Mouse (Mus musculus) forebrain, embryonic 10.5 days (tissue): ENCODE data around the gene Klra1. TPM values are rescaled to one million over a fixed set of nuclear protein-coding genes. Genes with fewer than 3 reads are reported as not detected.
"Not testable (repeated sequence)": the region's sequence is repeated elsewhere in the genome, so short reads cannot be mapped to it uniquely, and the experiment has no call there.

ENCODE experiments used
- DNase-seq: peaks from one replicate; pipeline ENCODE4 v3.0.0-alpha.2; 2017; ENCODE audit warnings: low spot score; ENCODE audit errors: extremely low spot score
- H3K27ac ChIP-seq: fragments of 300-500 bp; sonication (generic); 2 replicates; pipeline ENCODE4 v1.5.1; 2016; ENCODE audit warnings: mild to moderate bottlenecking
- H3K27me3 ChIP-seq: fragments of 300-500 bp; sonication (generic); 2 replicates; pipeline ENCODE4 v1.6.1; 2016; ENCODE audit warnings: mild to moderate bottlenecking; ENCODE audit not compliant: poor library complexity, severe bottlenecking
- H3K36me3 ChIP-seq: fragments of 300-500 bp; sonication (generic); replicated peaks from 2 replicates; pipeline ENCODE4 v1.6.1; 2016; ENCODE audit warnings: mild to moderate bottlenecking, moderate library complexity
- H3K4me1 ChIP-seq: fragments of 300-500 bp; sonication (generic); 2 replicates; pipeline ENCODE4 v1.6.1; 2016
- H3K4me3 ChIP-seq: fragments of 300-500 bp; sonication (generic); 2 replicates; pipeline ENCODE4 v1.5.1; 2016; ENCODE audit warnings: mild to moderate bottlenecking, moderate library complexity
- H3K9me3 ChIP-seq: fragments of 300-500 bp; sonication (generic); 2 replicates; pipeline ENCODE4 v1.6.1; 2016; ENCODE audit warnings: mild to moderate bottlenecking, moderate library complexity
- WGBS: fragments of 180-500 bp; shearing (Covaris S2); methylation state at CpG from one replicate; pipeline ENCODE4 v1.1.7; 2016; 5-methylcytosine and 5-hydroxymethylcytosine counted together
- polyA plus RNA-seq: library from polyadenylated mRNA; unstranded; fragments of >200 nt; fragmentation: Nextera tagmentation; extraction: Ambion mirVana; gene quantifications from 2 replicates; pipeline ENCODE4 v1.2.1, GENCODE M21; 2016

Gene Klra1
- polyA plus RNA-seq, result not detected in 2 replicates

DNA sequence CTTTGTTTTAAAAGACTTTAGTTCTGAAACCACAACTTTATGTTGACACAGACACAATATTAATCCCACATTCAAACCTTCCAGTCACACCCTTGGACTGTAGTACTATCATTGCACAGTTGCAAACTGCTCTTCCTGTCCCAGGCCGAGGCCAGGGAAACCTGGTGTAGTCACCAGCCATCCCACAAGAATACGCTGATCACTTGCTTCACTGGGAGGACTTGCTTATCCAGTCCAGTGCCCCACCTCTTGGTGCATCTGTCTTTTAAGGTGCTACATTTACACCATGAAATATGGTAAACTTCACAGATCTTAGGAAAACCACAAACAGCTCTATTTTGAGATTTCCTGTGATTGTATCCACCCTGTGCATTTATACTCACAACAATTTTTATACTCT lies at the start of gene Klra1:
Klra1 (minus strand) TSS at position 125 of the 400 bp plus-strand sequence.
- DNase-seq, result no peak
- WGBS, result 88% methylated on average over 2 of the region's 2 CpGs
- Histone ChIP-seq H3K27ac (no peak within 1 kb of the TSS), H3K4me1 (no peaks in the 10 kb centered on the region), H3K36me3 (no peaks in the 10 kb centered on the region), H3K9me3 (peaks cover 15% of the 10 kb centered on the region), H3K4me3 (no peak within 1 kb of the TSS), H3K27me3 (no peaks in the 10 kb centered on the region)

DNA sequence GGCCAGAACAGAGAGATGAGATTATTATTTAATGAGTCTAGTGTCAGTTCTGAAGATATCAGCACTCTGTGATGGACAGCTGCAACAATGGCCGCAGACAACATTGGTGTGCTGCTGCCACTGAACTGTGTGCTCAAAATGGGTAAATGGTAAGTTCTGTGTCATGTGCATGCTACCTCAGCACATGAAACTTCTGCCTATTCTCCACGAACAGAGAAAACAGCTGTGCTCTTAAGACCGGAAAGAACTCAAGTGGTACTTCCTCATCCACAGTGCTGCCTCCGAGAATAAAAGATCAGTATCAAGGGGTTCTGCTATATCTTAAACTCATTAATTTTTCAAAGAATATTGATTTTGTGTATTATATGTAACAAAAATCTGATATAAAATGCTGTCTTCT lies 42.8 kb upstream of the Klra1 start:
- 87% methylated on average over 4 of the region's 4 CpGs for WGBS
- Histone ChIP-seq H3K9me3 (peaks cover 24% of the 10 kb centered on the region), H3K36me3 (no peaks in the 10 kb centered on the region), H3K27me3 (no peaks in the 10 kb centered on the region), H3K4me3 (no peak overlapping the region), H3K27ac (no peak overlapping the region), H3K4me1 (no peaks in the 10 kb centered on the region)
- no peak for DNase-seq

DNA sequence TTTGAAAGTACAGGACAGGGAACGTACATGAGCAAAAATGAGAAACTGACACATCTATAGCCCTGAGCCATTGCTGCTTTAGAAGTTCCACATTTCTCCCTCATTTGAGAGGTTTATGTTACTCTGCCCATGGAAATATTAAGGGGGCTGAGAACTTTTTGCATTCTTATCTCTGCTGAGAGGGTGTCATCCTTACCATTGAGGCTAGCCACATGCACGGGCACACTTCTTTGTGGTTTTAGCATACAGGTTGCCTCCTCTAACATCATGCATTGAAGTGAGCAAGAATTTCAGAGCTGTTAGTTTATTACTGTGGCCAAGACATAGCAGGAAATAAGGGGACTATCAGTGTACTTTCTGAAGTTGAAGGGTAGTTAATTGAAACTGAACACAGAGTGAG lies 32.5 kb upstream of the Klra1 start:
- peaks cover 48% of the 10 kb centered on the region for H3K9me3 ChIP-seq
- H3K27ac ChIP-seq, result no peak overlapping the region
- no peak overlapping the region for H3K4me3 ChIP-seq
- 90% methylated on average over 2 of the region's 2 CpGs for WGBS
- H3K27me3 ChIP-seq, result no peaks in the 10 kb centered on the region
- no peaks in the 10 kb centered on the region for H3K4me1 ChIP-seq
- DNase-seq, result no peak
- H3K36me3 ChIP-seq, result no peaks in the 10 kb centered on the region

DNA sequence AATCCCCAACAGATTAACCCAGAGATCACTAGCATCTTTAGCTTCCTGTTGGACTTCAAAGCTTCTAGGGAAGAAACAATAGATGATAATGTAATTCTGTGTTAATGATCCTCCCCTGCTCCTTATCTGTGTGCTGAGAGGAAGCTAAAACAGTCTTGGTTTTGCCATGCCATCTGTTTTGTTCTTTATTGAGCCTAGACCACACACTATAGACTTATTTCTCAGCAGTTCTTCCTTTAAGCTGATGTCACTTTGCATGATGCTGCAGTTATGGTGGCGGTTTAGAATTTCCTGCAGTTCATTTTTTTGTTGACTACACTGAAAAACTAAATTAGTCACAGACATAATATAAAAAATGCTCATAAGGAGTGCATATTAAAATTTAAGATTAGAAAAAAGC lies 18.2 kb upstream of the Klra1 start:
- Histone ChIP-seq H3K4me1 (no peaks in the 10 kb centered on the region), H3K27me3 (no peaks in the 10 kb centered on the region), H3K4me3 (no peak overlapping the region), H3K36me3 (no peaks in the 10 kb centered on the region), H3K27ac (no peak overlapping the region), H3K9me3 (peaks cover 38% of the 10 kb centered on the region)
- WGBS, result 78% methylated on average over 1 of the region's 1 CpGs
- no peak for DNase-seq

DNA sequence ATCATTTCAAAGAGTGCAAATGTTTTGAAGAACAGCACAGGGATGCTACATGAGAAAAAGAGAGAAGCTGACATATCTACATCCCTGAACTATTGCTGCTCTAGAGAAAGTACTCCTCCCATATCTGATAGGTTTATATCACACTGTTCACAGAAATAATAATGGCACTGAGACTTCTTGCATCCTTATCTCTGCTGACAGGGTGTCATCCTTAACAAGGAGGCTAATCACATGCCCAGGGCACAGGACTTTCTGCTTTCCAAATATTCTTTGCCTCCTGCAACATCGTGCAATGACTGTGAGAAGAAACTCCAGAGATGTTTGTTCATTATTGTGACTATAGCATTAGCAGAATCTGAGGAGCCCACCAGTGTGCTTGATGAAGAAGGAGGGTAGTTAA lies 871 bp downstream of the Klra1 start:
- no peak for DNase-seq
- Histone ChIP-seq H3K4me1 (no peaks in the 10 kb centered on the region), H3K27me3 (no peaks in the 10 kb centered on the region), H3K27ac (no peak overlapping the region), H3K36me3 (no peaks in the 10 kb centered on the region), H3K4me3 (no peak overlapping the region), H3K9me3 (peaks cover 15% of the 10 kb centered on the region)
- 75% methylated on average over 1 of the region's 1 CpGs for WGBS

DNA sequence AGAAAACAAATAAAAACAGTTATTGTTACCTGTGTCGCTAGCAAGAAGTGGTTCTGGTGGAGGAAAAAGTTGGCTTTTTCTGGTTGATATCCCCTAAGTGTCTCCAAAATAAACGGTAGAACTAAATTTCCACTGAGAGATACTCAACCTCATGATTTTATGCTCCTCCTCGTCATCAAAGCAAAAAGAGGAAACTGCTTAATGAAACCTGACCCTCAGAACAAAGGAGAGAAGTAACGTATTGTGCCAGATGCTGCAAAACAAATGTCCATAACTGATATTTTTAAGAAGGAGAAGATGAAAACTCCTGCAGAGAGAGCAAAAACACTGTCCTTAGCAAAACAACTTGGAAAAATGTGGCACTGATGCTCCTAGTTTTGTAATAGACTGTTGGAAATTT lies 4.3 kb downstream of the Klra1 start:
- H3K4me3 ChIP-seq, result no peak overlapping the region
- H3K9me3 ChIP-seq, result peaks cover 14% of the 10 kb centered on the region; the same call in 1 of the 2 replicates
- no peaks in the 10 kb centered on the region for H3K4me1 ChIP-seq
- no peaks in the 10 kb centered on the region for H3K36me3 ChIP-seq
- WGBS, result 80% methylated on average over 4 of the region's 4 CpGs
- DNase-seq, result no peak
- H3K27me3 ChIP-seq, result no peaks in the 10 kb centered on the region
- no peak overlapping the region for H3K27ac ChIP-seq

DNA sequence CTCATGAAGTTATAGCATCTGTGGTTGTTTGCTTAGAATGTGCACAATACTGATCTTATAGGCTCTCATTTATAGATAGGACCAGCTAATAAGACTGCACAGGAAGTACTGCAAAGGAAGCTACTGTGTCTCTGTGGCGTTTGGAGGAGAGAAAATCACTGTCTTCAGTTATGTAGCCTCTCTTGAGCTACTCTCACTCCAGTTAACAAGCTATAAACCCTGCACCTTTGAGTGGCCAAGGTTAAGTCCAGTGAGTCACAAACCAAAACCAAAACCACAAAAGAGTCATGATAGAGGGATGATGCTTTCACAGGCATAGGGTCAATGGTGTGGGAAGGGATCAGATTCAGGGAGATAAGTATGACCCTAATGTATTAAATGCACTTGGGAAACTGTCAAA lies 41.3 kb downstream of the Klra1 start:
- not testable (repeated sequence) for H3K27me3 ChIP-seq, H3K4me3 ChIP-seq, H3K36me3 ChIP-seq, H3K27ac ChIP-seq, H3K4me1 ChIP-seq, H3K9me3 ChIP-seq, DNase-seq
- 44% methylated on average over 1 of the region's 1 CpGs for WGBS

DNA sequence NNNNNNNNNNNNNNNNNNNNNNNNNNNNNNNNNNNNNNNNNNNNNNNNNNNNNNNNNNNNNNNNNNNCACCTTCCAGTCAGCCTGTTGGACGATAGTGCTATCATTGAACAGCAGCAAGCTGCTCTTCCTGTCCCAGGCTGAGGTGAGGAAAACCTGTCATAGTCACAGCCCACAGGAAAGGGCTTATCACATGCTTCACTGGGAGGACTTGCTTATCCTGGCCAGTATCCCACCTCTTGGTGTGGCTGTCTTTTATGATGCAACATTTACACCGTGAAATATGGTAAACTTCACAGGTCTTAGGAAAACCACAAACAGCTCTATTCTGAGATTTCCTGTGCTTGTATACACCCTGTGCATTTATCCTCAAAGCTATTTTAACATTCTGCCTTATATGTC lies 44.7 kb downstream of the Klra1 start:
- H3K4me1 ChIP-seq, H3K27ac ChIP-seq, H3K36me3 ChIP-seq, H3K4me3 ChIP-seq, DNase-seq, H3K27me3 ChIP-seq, H3K9me3 ChIP-seq: not testable (repeated sequence)
- WGBS, result 88% methylated on average over 2 of the region's 2 CpGs

DNA sequence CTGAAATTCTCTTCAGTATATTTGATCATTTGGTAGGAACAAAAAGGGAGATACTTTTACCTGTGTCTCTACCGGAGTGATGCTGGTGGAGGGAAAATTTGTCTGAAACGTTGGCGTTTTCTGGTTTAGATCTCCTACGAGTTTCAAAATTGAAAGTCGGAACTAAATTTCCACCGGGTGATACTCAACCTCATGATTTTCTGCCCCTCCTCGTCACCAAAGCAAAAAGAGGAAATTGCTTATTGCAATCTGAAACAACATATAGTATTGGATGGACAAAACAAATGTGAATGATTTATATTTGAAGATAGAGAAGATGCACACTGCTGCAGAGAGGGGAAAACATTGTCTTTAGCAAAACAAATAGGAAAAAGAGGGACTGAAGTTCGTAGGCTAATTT lies 49.3 kb downstream of the Klra1 start, which contains the start of gene Klra3:
Klra3 (minus strand) TSS at position 164 of the 400 bp plus-strand sequence.
- Histone ChIP-seq H3K4me1 (no peaks in the 10 kb centered on the region), H3K9me3 (no peaks in the 10 kb centered on the region), H3K27ac (no peak within 1 kb of the TSS), H3K36me3 (no peaks in the 10 kb centered on the region), H3K4me3 (no peak within 1 kb of the TSS), H3K27me3 (no peaks in the 10 kb centered on the region)
- 86% methylated on average over 8 of the region's 8 CpGs for WGBS
- DNase-seq, result no peak

Other genes with a start within 250 kb of the Klra1 start
- gene Klra9, start 193.8 kb downstream of the Klra1 start, polyA plus RNA-seq, result not detected in 2 replicates
- gene Klra7, start 153.6 kb downstream of the Klra1 start, polyA plus RNA-seq, result not detected in 2 replicates
- gene Klra10, start 104.9 kb downstream of the Klra1 start, polyA plus RNA-seq, result not detected in 2 replicates
- not detected in 2 replicates for gene Klra3, start 49.3 kb downstream of the Klra1 start, polyA plus RNA-seq